Mouse (Mus musculus) adrenal gland, postnatal 25 days (tissue): ENCODE results near the gene Trim3. TPM values are rescaled to one million over a fixed set of nuclear protein-coding genes. Genes with fewer than 3 reads are reported as not detected.

Experiments used
- DNase-seq: peaks from one replicate; pipeline ENCODE4 v3.0.0; 2021; ENCODE audit warnings: mixed read lengths
- long read RNA-seq: library from polyadenylated mRNA; stranded (forward); transcript quantifications from one replicate; pipeline ENCODE4 v2.0.0, GENCODE M21; 2021
- total RNA-seq: library from RNA; stranded (reverse); gene quantifications from 2 replicates; pipeline ENCODE4 v1.2.3, GENCODE M21; 2021

Gene Trim3
- total RNA-seq = 32.7 and 34.9 TPM in 2 replicates
- long read RNA-seq, transcript Trim3-202 (12 exons, 2,841 nt) = major isoform, 5 of 23 reads
- long read RNA-seq, partial matches to known transcripts = 7 of 23 reads
- long read RNA-seq, other reads (novel, unspliced or antisense) = 9 of 23 reads

- DNase-seq = peak; percentile 98
Observed at GRCm38 (mm10) chr7:105633127-105633800, at the start of gene Trim3. Gene Trim3 (minus strand): TSS chr7:105633571.

- peak; percentile 77 for DNase-seq
Observed at GRCm38 (mm10) chr7:105650639-105651435, 17.5 kb upstream of the Trim3 start, which contains the start of gene Dnhd1. Gene Dnhd1 (plus strand): TSS chr7:105650827.

GRCm38 (mm10) chr7:105641936-105642335 is 8.6 kb upstream of the Trim3 start:
- DNase-seq = no peak

DNA sequence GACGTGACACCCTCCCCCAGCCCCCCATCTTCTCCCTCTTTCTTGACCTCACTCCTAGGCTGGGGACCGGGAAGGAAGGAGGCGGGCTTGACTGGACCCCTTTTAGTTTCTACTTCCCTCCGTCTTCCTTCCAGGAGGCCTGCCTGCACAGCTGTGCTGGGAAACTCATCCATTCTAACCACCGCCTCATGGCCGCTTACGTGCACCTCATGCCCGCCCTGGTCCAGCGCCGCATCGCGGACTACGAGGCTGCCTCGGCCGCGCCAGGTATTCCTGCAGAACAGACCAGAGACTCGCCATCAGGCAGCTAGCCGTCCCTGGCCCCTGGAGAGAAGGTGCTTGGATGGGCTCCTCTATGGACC is 7.5 kb upstream of the Trim3 start:
- peak; percentile 32 for DNase-seq

- peak; percentile 89 for DNase-seq
Observed at GRCm38 (mm10) chr7:105640233-105640893, 7.0 kb upstream of the Trim3 start, which contains the start of the genes Arfip2 and Gm45799. Gene Arfip2 (minus strand): TSS chr7:105640416. Gene Gm45799 (plus strand): TSS chr7:105640552.

DNA sequence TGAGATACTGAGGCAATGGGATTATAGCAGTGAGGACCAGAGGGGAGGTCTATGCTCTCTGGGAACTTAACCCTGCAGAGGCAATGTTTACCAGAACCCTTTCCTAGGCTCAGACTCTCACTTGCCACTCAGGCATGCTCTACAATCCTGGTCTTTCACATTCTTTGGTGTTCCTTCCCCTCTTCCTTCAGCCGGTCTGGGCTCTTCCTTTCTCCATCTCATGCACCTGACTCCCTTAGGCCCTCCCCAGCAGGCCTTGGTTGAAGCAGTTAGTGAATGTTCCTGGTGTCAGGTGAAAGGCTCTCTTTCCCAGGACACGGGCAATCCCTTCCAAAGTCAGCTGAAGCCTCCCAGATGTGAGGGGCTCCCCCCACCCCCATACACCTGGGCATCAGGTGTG is 6.4 kb upstream of the Trim3 start, which contains the start of gene Timm10b:
Timm10b (plus strand) TSS at position 301 of the 400 bp plus-strand sequence.
- DNase-seq = no peak

DNA sequence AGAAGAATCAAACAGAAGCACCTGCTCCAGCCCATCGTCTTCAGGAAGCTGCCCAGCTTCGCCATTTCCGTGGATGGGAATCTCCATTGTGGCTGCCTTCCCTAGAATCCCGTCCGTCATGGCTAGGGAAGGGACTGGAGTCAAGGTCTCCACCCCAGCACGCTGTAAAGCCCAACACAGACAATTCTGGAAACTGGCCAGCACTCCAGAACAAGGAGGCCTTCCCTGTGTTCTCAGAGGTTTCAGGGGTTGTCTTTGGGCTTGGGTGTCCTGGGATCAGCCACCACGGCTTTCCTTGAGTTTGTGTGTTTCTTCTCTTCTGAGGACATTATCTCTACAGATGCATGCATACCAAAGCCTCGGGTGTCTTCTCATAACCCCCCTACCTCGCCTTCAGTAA is 5.9 kb upstream of the Trim3 start:
- DNase-seq = no peak

- DNase-seq = no peak
Observed at GRCm38 (mm10) chr7:105638776-105639175, 5.4 kb upstream of the Trim3 start.

GRCm38 (mm10) chr7:105635726-105636125 is 2.4 kb upstream of the Trim3 start:
- no peak for DNase-seq

DNA sequence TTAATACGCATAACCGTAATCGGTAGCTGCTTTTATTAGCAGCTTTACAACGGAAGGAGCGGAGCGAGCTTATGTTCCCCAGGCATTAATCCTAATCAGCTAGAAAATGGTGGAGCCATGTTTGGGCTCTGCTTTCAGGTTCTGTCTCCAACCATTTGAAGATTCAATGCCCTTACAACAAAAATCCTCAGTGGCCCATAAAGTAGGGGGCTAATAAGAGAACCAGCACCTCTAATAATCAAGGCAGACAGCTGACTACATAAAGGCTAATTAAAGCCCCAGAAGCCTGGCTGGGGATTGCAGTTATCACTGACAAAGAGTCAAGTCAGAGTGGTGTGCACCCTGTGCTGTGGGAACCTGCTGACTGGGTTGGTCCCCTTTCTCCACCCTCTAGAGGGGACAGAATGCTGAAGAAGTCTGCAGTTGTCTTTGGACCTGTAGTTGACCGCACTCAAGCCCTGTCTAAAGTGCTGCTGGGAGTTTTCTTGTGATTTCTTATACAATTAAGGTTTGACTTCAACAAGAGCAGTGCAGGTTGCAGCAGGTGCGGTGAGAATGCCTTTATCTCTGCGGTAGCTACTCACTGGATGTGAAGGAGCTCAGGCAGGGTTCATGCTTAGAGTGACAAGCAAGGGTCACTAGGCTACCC is 1.0 kb upstream of the Trim3 start:
- no peak for DNase-seq

- no peak for DNase-seq
Observed at GRCm38 (mm10) chr7:105633801-105634135, 397 bp upstream of the Trim3 start.

- no peak for DNase-seq
Observed at GRCm38 (mm10) chr7:105632551-105632972, 809 bp downstream of the Trim3 start.

DNA sequence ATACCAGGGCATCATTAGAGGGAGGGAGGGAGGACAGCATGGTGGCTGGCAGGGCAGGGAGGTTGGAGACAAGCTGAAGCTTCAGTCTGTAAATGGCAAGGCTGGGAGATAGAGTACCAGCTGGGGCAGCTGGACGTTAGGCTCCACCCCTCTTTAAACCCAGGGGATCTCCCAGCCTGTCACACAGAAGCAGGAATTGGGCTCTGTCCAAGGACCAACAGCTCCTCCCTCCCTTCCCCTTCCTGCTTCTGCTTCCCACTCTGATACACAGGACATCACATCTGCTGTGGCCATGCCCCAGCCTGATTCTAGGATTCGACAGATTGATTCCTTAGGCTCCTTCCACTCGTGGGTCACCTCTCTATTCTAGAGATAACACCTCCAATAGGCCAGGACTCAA is 4.7 kb downstream of the Trim3 start:
- DNase-seq = peak; percentile 44

DNA sequence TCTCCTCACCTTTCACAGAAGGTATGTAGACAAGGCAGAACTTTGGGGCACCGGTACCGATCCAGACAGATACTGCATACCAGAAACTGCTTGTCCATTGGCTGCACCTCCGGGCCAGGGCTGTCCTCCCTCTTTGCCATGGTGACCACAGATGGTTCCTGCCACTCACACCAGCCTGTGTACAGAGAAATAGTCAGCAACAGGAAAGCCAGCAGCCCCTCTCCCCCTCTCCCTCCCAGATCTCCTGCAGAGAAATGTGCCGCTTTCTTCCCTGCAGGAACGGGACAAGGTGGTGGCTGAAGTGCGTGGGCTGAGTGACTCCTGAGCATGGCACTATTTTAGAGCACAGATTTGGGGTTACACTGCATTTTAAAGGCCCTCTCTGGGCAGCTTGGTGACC is 8.0 kb downstream of the Trim3 start:
- no peak for DNase-seq

GRCm38 (mm10) chr7:105621646-105622292 is 11.6 kb downstream of the Trim3 start:
- DNase-seq = no peak

DNA sequence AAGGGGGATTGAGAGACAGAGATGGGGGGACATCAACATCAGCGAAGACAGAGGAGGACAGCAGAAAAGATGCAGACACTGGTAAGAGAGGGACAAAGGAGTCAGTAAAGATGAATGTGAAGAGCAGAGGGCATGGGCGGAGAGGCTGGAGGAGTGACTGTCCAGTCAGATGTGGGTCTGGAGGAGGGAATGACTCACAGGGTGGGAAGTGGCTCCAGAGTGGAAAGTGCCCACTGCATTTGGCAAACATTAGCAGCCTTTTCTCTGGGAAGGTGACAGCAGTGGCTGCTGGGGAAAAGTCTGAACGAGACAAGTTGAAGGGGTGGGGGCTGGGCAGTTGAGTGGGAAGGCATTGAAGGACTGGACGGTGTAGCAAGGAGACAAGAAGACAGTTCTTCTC is 12.3 kb downstream of the Trim3 start:
- DNase-seq = no peak

DNA sequence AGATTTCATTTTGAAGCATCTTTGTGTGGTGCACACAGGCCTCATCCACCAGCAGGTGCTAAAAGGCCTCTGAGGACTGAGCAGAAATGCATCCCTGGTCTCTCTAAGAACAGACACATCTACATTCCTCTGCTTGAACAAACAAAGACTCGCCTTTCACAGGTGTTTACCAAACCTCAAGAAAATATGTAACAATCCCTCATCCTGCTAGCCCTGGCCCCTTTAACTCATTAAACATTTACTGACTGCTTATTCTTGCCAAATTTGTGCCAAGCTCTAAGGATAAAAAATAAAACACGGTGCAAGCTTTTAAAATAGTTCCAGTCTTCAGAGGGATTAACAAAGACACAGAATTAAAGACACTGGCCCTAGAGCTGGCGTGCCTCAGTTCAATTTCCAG is 13.7 kb downstream of the Trim3 start:
- DNase-seq = no peak

GRCm38 (mm10) chr7:105617810-105618209 is 15.6 kb downstream of the Trim3 start:
- no peak for DNase-seq

- no peak for DNase-seq
Observed at GRCm38 (mm10) chr7:105616561-105616960, 16.8 kb downstream of the Trim3 start.

DNA sequence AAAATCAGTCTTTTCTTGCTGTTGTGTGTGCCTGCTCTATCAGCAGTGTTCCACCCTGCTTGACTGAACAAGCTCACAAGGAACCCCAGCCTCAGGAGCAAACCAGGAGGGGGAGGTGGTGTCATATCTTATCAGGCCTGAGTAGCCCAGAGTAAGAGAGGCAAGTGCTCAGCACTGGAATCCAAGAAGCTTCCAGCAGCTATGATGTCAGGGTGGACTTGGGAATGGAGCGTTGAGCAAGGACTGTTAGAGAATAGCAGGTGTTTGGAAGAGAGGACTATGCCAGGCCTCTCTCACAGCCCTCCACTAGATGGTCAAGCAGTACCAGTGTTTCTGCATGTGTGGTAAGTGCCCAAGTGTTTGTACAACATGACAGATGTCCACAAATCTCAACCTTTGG is 17.7 kb downstream of the Trim3 start:
- no peak for DNase-seq

- no peak for DNase-seq
Observed at GRCm38 (mm10) chr7:105614400-105614799, 19.0 kb downstream of the Trim3 start.

DNA sequence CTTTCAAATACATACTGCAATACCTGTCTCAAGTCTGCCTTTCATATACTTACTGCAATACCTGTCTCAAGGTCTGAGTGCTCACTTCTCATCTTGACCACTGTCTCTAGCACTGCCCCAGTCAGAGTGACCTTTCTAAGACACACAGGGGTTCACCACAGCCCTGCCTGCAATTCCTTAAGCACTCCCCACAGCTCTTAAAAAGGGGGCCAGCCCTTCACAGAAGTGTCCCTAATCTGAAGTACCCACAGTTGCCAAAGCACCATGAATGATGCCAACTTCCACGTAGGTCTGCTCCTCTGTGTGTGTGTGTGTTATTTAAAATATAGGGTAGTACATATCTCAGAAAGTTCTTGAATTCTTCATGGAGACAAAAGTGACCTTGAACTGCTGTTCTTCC is 21.6 kb downstream of the Trim3 start:
- DNase-seq = no peak
